Mouse (Mus musculus): ENCODE measurements around the gene Ccng1. TPM values are rescaled to one million over a fixed set of nuclear protein-coding genes. Genes with fewer than 3 reads are reported as not detected.

Ccng1 gene
- polyA plus RNA-seq, 1 experiment, result 1.6 TPM

GRCm38 (mm10) chr11:40747716-40748115 is 7.4 kb downstream of the Ccng1 start:
- Histone ChIP-seq H3K4me1 (ENCODE audit: control insufficient read depth, insufficient read depth, low read length) (no peaks in the 10 kb centered on the region), H3K27me3 (ENCODE audit: control insufficient read depth, insufficient read depth, low read length) (no peaks in the 10 kb centered on the region), H3K27ac (ENCODE audit: control insufficient read depth, insufficient read depth, low read depth, low read length) (no peak overlapping the region), H3K36me3 (ENCODE audit: control insufficient read depth, insufficient read depth, low read length) (no peaks in the 10 kb centered on the region), H3K4me3 (ENCODE audit: control insufficient read depth, low read depth, low read length) (no peak overlapping the region)
- TF ChIP-seq POLR2A (IDR thresholded peaks at IDR 0.05; ENCODE audit: control insufficient read depth, low read depth, low read length) (no peak), CTCF (IDR thresholded peaks at IDR 0.05; ENCODE audit: control insufficient read depth, insufficient read depth, insufficient replicate concordance, low read depth, low read length) (no peak)

- no peak for TF ChIP-seq CTCF (IDR thresholded peaks at IDR 0.05; ENCODE audit: control insufficient read depth, insufficient read depth, insufficient replicate concordance, low read depth, low read length)
- TF ChIP-seq POLR2A (IDR thresholded peaks at IDR 0.05; ENCODE audit: control insufficient read depth, low read depth, low read length), result no peak
- Histone ChIP-seq H3K36me3 (ENCODE audit: control insufficient read depth, insufficient read depth, low read length) (no peaks in the 10 kb centered on the region), H3K27me3 (ENCODE audit: control insufficient read depth, insufficient read depth, low read length) (no peaks in the 10 kb centered on the region), H3K4me1 (ENCODE audit: control insufficient read depth, insufficient read depth, low read length) (no peaks in the 10 kb centered on the region), H3K27ac (ENCODE audit: control insufficient read depth, insufficient read depth, low read depth, low read length) (no peak overlapping the region), H3K4me3 (ENCODE audit: control insufficient read depth, low read depth, low read length) (no peak overlapping the region)
Observed at GRCm38 (mm10) chr11:40746361-40746760, 8.8 kb downstream of the Ccng1 start.

DNA sequence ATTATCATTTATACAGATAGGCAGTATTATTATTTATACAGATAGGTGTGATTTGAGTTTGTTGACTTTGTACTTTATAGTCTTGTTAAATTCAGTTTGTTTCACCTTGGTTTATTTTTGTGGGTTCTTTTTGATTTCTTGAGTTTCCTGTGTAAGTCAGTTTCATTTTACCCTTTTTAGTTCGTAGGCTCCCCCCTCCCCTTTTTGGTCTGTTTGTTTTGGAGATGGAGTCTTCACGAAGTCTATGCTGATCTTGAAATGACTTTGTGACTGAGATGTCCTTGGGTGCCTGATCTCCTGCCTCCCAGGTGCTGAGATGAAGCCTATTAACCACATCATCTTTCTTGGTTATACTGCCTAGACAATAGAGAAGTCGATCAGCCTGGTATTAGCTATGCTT is 10.8 kb downstream of the Ccng1 start:
- no peaks in the 10 kb centered on the region for H3K27me3 ChIP-seq (ENCODE audit: control insufficient read depth, insufficient read depth, low read length)
- H3K36me3 ChIP-seq (ENCODE audit: control insufficient read depth, insufficient read depth, low read length), result no peaks in the 10 kb centered on the region
- H3K27ac ChIP-seq (ENCODE audit: control insufficient read depth, insufficient read depth, low read depth, low read length), result no peak overlapping the region
- no peak overlapping the region for H3K4me3 ChIP-seq (ENCODE audit: control insufficient read depth, low read depth, low read length)
- H3K4me1 ChIP-seq (ENCODE audit: control insufficient read depth, insufficient read depth, low read length), result no peaks in the 10 kb centered on the region
- TF ChIP-seq CTCF (IDR thresholded peaks at IDR 0.05; ENCODE audit: control insufficient read depth, insufficient read depth, insufficient replicate concordance, low read depth, low read length) (no peak), POLR2A (IDR thresholded peaks at IDR 0.05; ENCODE audit: control insufficient read depth, low read depth, low read length) (no peak)

DNA sequence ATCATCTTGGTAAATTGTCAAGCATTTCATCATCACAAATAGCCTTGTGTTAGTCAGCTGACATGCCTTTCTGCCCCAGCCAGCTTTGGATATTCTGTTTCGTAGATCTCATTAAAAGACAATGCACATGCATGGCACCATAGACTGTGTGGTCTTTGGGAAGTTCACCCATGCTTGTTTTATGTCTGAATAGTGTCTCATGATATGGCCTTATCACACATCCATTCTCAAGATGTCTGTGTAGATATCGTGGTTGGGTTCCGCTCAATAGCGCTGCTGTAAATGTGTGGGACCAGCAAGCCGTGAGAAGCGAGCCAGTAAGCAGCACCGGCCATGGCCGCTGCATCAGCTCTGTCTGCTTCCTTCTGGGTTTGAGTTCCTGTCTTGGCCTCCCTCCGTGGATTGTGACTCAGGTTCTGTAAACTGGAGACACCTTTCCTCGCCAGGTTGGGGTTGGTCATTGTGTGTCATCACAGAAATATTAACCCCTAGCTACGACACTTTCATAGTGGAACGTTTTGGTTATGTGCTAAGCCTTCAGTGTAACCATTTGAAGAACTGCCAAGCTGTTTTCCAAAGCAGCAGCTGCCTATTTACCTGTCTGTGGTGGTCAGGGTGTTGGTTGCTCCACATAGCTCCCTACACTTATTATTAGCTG is 13.4 kb downstream of the Ccng1 start:
- no peak overlapping the region for H3K27ac ChIP-seq (ENCODE audit: control insufficient read depth, insufficient read depth, low read depth, low read length)
- H3K4me3 ChIP-seq (ENCODE audit: control insufficient read depth, low read depth, low read length), result no peak overlapping the region
- no peaks in the 10 kb centered on the region for H3K4me1 ChIP-seq (ENCODE audit: control insufficient read depth, insufficient read depth, low read length)
- TF ChIP-seq CTCF (IDR thresholded peaks at IDR 0.05; ENCODE audit: control insufficient read depth, insufficient read depth, insufficient replicate concordance, low read depth, low read length), result no peak
- H3K36me3 ChIP-seq (ENCODE audit: control insufficient read depth, insufficient read depth, low read length), result no peaks in the 10 kb centered on the region
- H3K27me3 ChIP-seq (ENCODE audit: control insufficient read depth, insufficient read depth, low read length), result no peaks in the 10 kb centered on the region

DNA sequence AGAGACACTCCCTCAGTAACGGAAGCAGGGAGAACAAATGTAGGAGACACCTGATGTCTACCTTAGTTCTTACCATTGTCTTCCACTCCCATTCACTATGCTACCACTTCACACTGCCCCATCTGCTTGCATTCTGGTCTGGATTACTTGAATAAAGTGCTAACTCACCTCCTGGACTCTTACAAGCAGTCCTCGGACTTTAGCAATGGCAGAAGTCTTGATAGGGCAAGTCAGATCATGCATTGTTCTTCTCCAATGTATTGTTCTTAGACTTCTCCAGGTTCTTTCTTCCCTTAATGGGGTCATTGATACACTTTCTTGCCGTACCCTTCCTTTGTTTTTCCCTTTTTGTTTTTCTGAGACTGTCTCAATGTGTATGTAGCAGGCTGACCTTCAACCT is 17.7 kb downstream of the Ccng1 start:
- peaks cover 4% of the 10 kb centered on the region for H3K4me1 ChIP-seq (ENCODE audit: control insufficient read depth, insufficient read depth, low read length)
- no peaks in the 10 kb centered on the region for H3K27me3 ChIP-seq (ENCODE audit: control insufficient read depth, insufficient read depth, low read length)
- H3K36me3 ChIP-seq (ENCODE audit: control insufficient read depth, insufficient read depth, low read length), result no peaks in the 10 kb centered on the region
- no peak overlapping the region for H3K27ac ChIP-seq (ENCODE audit: control insufficient read depth, insufficient read depth, low read depth, low read length)
- TF ChIP-seq CTCF (IDR thresholded peaks at IDR 0.05; ENCODE audit: control insufficient read depth, insufficient read depth, insufficient replicate concordance, low read depth, low read length) (no peak), POLR2A (IDR thresholded peaks at IDR 0.05; ENCODE audit: control insufficient read depth, low read depth, low read length) (no peak)
- no peak overlapping the region for H3K4me3 ChIP-seq (ENCODE audit: control insufficient read depth, low read depth, low read length)

- TF ChIP-seq POLR2A (IDR thresholded peaks at IDR 0.05; ENCODE audit: control insufficient read depth, low read depth, low read length) (no peak), CTCF (IDR thresholded peaks at IDR 0.05; ENCODE audit: control insufficient read depth, insufficient read depth, insufficient replicate concordance, low read depth, low read length) (no peak)
- peak overlapping the region; percentile 98 for H3K4me3 ChIP-seq (ENCODE audit: control insufficient read depth, low read depth, low read length)
- H3K4me1 ChIP-seq (ENCODE audit: control insufficient read depth, insufficient read depth, low read length), result peaks cover 4% of the 10 kb centered on the region
- H3K27ac ChIP-seq (ENCODE audit: control insufficient read depth, insufficient read depth, low read depth, low read length), result peak overlapping the region; percentile 83
- H3K27me3 ChIP-seq (ENCODE audit: control insufficient read depth, insufficient read depth, low read length), result no peaks in the 10 kb centered on the region
- no peaks in the 10 kb centered on the region for H3K36me3 ChIP-seq (ENCODE audit: control insufficient read depth, insufficient read depth, low read length)
Observed at GRCm38 (mm10) chr11:40734251-40734752, 20.8 kb downstream of the Ccng1 start.

GRCm38 (mm10) chr11:40733339-40734174 is 21.6 kb downstream of the Ccng1 start, which contains the start of the genes Hmmr and Nudcd2:
Hmmr (minus strand) TSS chr11:40733422.
Nudcd2 (plus strand) TSS chr11:40733667.
- Histone ChIP-seq H3K27me3 (ENCODE audit: control insufficient read depth, insufficient read depth, low read length) (no peaks in the 10 kb centered on the region), H3K27ac (ENCODE audit: control insufficient read depth, insufficient read depth, low read depth, low read length) (peak within 1 kb of the TSS; percentile 83), H3K36me3 (ENCODE audit: control insufficient read depth, insufficient read depth, low read length) (no peaks in the 10 kb centered on the region), H3K4me1 (ENCODE audit: control insufficient read depth, insufficient read depth, low read length) (peaks cover 4% of the 10 kb centered on the region), H3K4me3 (ENCODE audit: control insufficient read depth, low read depth, low read length) (peak within 1 kb of the TSS; percentile 98)
- TF ChIP-seq CTCF (IDR thresholded peaks at IDR 0.05; ENCODE audit: control insufficient read depth, insufficient read depth, insufficient replicate concordance, low read depth, low read length) (no peak), POLR2A (IDR thresholded peaks at IDR 0.05; ENCODE audit: control insufficient read depth, low read depth, low read length) (0 out of 2 replicates have a peak, but pooled peaks have one; percentile 31)

Measured in testis, adult 2 months (tissue).